Mouse (Mus musculus) hindbrain, embryonic 11.5 days (tissue): ENCODE measurements around the gene Grin2a. TPM values are rescaled to one million over a fixed set of nuclear protein-coding genes. Genes with fewer than 3 reads are reported as not detected.

Experiments
- ATAC-seq: fragments of 200-750 bp; cut with Nextera tagmentation; 2 replicates; pipeline ENCODE4 v1.8.0; 2017; ENCODE audit warnings: mild to moderate bottlenecking, moderate TSS enrichment, moderate library complexity; ENCODE audit not compliant: low FRiP score
- DNase-seq: peaks from one replicate; pipeline ENCODE4 v3.0.0-alpha.2; 2015; ENCODE audit warnings: low spot score
- H3K27ac ChIP-seq: fragments of 300-500 bp; sonication (generic); 2 replicates; pipeline ENCODE4 v1.5.1; 2014; ENCODE audit warnings: mild to moderate bottlenecking, low read depth, low read length
- H3K27me3 ChIP-seq: fragments of 300-500 bp; sonication (generic); 2 replicates; pipeline ENCODE4 v1.6.1; 2014; ENCODE audit warnings: mild to moderate bottlenecking, low read length, moderate library complexity, mixed read lengths; ENCODE audit not compliant: control insufficient read depth, insufficient read depth
- H3K36me3 ChIP-seq: fragments of 300-500 bp; sonication (generic); 2 replicates; pipeline ENCODE4 v1.6.1; 2014; ENCODE audit warnings: mild to moderate bottlenecking, low read length, moderate library complexity, mixed read lengths; ENCODE audit not compliant: control insufficient read depth, insufficient read depth
- H3K4me1 ChIP-seq: fragments of 300-500 bp; sonication (generic); replicated peaks from 2 replicates; pipeline ENCODE4 v1.6.1; 2014; ENCODE audit warnings: low read length, mixed read lengths; ENCODE audit not compliant: control insufficient read depth, insufficient read depth
- H3K4me2 ChIP-seq: fragments of 300-500 bp; sonication (generic); replicated peaks from 2 replicates; pipeline ENCODE4 v1.6.1; 2014; ENCODE audit warnings: mild to moderate bottlenecking, low read depth, low read length
- H3K4me3 ChIP-seq: fragments of 300-500 bp; sonication (generic); 2 replicates; pipeline ENCODE4 v1.5.1; 2014; ENCODE audit warnings: low read depth, low read length
- H3K9ac ChIP-seq: fragments of 300-500 bp; sonication (generic); 2 replicates; pipeline ENCODE4 v1.6.1; 2014; ENCODE audit warnings: low read depth, low read length
- H3K9me3 ChIP-seq: fragments of 300-500 bp; sonication (generic); 2 replicates; pipeline ENCODE4 v1.6.1; 2016; ENCODE audit warnings: low read length; ENCODE audit not compliant: control insufficient read depth
- WGBS: fragments of 180-500 bp; shearing (Covaris S2); extraction: QIAGEN DNeasy Blood & Tissue Kit; methylation state at CpG from one replicate; pipeline ENCODE4 v1.1.7; 2014; 5-methylcytosine and 5-hydroxymethylcytosine counted together
- polyA plus RNA-seq: library from polyadenylated mRNA; unstranded; fragments of >200 nt; fragmentation: Nextera tagmentation; extraction: Ambion mirVana; gene quantifications from 2 replicates; pipeline ENCODE4 v1.2.1, GENCODE M21; 2014

Gene Grin2a
- polyA plus RNA-seq, 1 experiment from 2014 or later, result 1.5 TPM

DNA sequence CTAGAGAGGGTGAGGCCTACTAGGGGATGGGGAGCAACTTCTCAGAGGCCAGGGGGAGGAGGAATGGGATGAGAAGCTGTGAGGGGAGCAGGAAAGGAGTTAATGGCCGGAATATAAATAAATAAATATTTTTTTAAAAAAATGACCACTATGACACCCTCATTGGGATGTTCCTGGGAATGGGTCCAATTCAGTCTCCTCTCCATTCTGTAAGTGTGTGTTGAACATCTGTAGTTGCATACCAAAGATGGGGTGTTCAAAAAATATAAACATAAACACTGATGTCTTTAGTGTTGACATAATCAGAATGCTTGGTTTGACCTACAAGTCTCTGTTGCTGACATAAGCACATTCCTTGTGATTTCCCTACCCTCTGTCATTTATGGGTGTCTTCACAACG is 298.2 kb downstream of the Grin2a start:
- Histone ChIP-seq H3K27me3 (no peaks in the 10 kb centered on the region), H3K36me3 (no peaks in the 10 kb centered on the region), H3K9ac (no peak overlapping the region), H3K9me3 (no peaks in the 10 kb centered on the region), H3K27ac (no peak overlapping the region), H3K4me3 (no peak overlapping the region), H3K4me2 (no peak overlapping the region), H3K4me1 (no peaks in the 10 kb centered on the region)
- ATAC-seq, result no peak
- DNase-seq, result no peak
- WGBS, result 79% methylated on average over 2 of the region's 2 CpGs

DNA sequence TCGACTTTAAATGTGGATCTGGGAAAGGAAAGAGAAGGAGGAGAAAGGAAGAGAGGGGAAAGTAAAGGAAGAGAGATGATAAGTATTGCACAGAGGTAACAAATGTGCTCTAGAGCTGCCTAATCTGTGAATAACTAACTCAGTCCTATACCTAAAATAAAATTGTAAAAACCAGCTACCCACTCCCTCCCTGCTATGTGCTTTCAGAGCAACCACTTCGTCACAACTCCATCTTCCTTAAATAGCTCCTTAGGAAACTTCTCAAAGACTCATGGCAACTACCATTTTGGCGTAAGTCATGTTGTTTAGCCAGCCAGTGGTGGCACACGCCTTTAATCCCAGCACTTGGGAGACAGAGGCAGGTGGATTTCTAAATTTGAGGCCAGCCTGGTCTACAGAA is 301.3 kb downstream of the Grin2a start:
- no peak for ATAC-seq
- Histone ChIP-seq H3K4me1 (no peaks in the 10 kb centered on the region), H3K27me3 (no peaks in the 10 kb centered on the region), H3K36me3 (no peaks in the 10 kb centered on the region), H3K4me2 (no peak overlapping the region), H3K9me3 (no peaks in the 10 kb centered on the region), H3K4me3 (no peak overlapping the region), H3K9ac (no peak overlapping the region), H3K27ac (no peak overlapping the region)
- no peak for DNase-seq
- 77% methylated on average over 4 of the region's 4 CpGs for WGBS

DNA sequence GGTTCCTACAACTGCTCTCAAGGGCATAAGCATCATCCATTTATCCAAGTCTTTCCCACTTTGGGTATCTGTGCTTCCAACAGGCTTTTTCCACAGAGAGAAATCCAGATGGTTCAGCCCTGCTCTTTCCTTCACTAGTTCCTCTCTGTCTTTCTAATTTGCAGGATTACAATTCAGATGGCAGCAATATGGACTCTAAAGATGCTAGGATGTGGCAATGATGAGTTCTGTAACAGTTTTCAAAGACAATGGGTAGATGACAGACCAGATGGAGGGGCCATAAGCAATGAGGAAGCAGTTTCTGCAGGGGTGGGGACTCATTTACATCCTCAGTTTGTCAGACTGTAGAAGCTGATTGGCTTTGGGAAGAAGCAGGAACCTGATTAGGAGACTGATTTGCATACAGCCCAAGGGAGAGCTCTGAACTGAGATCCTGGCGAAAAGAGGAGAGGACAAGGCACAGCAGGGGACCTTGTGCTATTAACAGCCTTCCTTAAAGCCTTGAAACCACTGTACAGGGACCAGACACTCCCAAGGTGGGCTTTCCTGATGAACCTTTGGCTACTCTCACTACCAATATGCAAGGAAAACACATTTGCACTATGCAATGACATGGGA is 306.7 kb downstream of the Grin2a start:
- H3K4me3 ChIP-seq, result no peak overlapping the region
- H3K9ac ChIP-seq, result no peak overlapping the region
- no peaks in the 10 kb centered on the region for H3K27me3 ChIP-seq
- no peak for ATAC-seq
- H3K27ac ChIP-seq, result no peak overlapping the region
- H3K9me3 ChIP-seq, result no peaks in the 10 kb centered on the region
- 25% methylated on average over 1 of the region's 1 CpGs for WGBS
- no peak overlapping the region for H3K4me2 ChIP-seq
- no peak for DNase-seq
- H3K36me3 ChIP-seq, result no peaks in the 10 kb centered on the region
- no peaks in the 10 kb centered on the region for H3K4me1 ChIP-seq

DNA sequence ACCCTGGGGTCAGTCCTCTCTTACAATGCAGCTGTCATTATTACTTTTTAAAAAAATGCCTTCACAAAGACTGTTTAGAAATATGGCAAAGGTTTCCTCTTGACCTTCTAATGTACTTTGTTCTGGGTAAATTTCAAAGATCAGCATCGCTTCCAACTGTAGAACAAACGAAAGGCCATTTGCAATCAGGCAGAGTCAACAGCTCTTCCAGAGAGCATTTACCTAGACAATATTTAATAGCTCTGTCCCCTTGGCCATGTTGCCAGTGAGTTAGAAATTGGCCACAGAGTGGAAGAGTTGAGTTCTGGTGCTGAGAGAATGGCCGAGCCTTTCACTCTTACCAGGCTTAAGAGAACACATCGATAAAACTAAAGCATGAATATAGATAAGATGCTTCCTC is 314.8 kb downstream of the Grin2a start:
- Histone ChIP-seq H3K9me3 (no peaks in the 10 kb centered on the region), H3K27ac (no peak overlapping the region), H3K4me1 (no peaks in the 10 kb centered on the region), H3K4me3 (no peak overlapping the region), H3K9ac (no peak overlapping the region), H3K4me2 (no peak overlapping the region), H3K36me3 (no peaks in the 10 kb centered on the region), H3K27me3 (no peaks in the 10 kb centered on the region)
- ATAC-seq (no peak), DNase-seq (no peak)
- 88% methylated on average over 4 of the region's 4 CpGs for WGBS

DNA sequence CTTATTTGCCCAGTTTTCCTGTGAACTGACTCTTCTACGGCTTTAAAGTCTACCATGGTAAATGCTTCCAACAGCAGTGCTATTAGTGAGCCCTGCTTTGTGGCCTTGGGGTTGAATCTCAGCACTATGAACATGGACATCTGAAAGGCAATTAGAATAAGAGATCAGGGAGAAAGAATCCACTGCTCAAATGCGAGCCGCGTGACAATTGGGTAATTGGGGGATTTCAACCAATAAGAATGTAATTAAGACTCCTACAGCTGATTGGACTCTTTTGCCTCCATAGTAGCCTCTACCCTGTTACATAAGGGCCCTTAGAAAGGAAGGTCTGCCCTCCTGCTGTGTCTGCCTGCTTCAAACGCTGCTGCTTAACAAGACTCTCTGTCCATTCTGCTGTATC is 315.4 kb downstream of the Grin2a start:
- DNase-seq (no peak), ATAC-seq (no peak)
- no peaks in the 10 kb centered on the region for H3K4me1 ChIP-seq
- H3K4me3 ChIP-seq, result no peak overlapping the region
- H3K9me3 ChIP-seq, result no peaks in the 10 kb centered on the region
- no peak overlapping the region for H3K4me2 ChIP-seq
- H3K27ac ChIP-seq, result no peak overlapping the region
- H3K36me3 ChIP-seq, result no peaks in the 10 kb centered on the region
- WGBS, result 62% methylated on average over 5 of the region's 5 CpGs
- H3K27me3 ChIP-seq, result no peaks in the 10 kb centered on the region
- no peak overlapping the region for H3K9ac ChIP-seq

DNA sequence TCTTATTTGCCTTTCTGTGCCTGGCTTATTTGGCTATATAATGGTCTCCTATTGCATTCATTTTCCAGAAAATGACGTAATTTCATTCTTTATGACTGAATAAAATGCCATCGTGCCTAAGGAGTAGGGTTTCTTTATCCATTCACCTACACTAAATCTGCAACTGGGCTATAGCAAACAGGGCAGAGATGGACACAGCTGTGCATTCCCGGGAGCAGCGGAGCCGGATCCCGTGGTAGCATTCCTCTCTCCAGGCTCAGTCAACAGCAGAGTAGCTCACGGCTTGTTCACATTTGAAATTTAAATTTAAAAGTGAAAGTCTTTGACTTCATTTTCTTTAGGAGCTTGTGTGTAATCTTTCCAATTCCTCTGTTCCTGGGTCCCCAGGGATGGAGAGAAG is 316.6 kb downstream of the Grin2a start:
- ATAC-seq (no peak), DNase-seq (no peak)
- no peaks in the 10 kb centered on the region for H3K36me3 ChIP-seq
- H3K4me1 ChIP-seq, result no peaks in the 10 kb centered on the region
- no peaks in the 10 kb centered on the region for H3K27me3 ChIP-seq
- H3K9me3 ChIP-seq, result no peaks in the 10 kb centered on the region
- WGBS, result 64% methylated on average over 7 of the region's 7 CpGs
- H3K4me2 ChIP-seq, result no peak overlapping the region
- H3K9ac ChIP-seq, result no peak overlapping the region
- no peak overlapping the region for H3K27ac ChIP-seq
- no peak overlapping the region for H3K4me3 ChIP-seq

DNA sequence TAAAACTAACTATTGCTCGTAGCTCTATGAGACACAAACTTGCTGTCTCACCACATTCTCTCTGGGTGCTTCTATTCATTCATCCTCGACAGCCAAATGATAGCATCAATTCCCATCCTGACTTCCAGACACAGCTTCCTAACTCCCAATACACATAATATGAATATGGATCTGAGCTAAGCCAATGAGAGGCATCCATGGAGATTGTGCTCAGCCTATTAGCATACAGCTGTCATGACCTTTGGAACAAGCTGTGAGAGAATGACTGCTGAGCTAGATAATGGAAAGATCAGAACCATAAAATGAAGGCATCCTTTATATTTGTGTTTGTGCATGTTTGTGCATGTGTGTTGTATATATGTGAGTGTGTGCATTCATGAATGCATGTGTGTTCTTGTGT is 323.0 kb downstream of the Grin2a start:
- H3K4me2 ChIP-seq, result no peak overlapping the region
- ATAC-seq (peak; percentile 91), DNase-seq (peak; percentile 27)
- no peaks in the 10 kb centered on the region for H3K9me3 ChIP-seq
- no peaks in the 10 kb centered on the region for H3K36me3 ChIP-seq
- H3K4me3 ChIP-seq, result no peak overlapping the region
- H3K9ac ChIP-seq, result no peak overlapping the region
- WGBS, result 44% methylated on average over 2 of the region's 2 CpGs
- no peak overlapping the region for H3K27ac ChIP-seq
- no peaks in the 10 kb centered on the region for H3K27me3 ChIP-seq
- H3K4me1 ChIP-seq, result no peaks in the 10 kb centered on the region

DNA sequence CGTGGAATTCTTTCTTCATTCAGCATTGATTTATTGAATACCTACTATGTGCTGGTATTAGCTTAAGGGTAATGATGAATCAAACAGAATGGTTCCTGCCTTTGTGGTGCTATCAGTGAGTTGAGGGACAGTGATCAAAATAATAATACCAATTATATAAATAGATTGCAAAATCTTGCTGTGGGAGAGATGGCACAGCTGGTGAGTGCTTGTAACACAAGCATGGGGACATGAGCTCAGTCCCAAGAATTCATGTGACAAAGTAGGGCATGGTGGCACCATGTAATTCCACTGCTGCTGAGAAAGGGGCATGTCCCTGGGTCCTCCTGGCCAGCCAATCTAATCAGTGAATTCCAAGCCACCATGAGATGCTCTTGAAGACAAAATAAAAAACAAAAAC is 324.1 kb downstream of the Grin2a start:
- Histone ChIP-seq H3K36me3 (no peaks in the 10 kb centered on the region), H3K4me1 (no peaks in the 10 kb centered on the region), H3K27me3 (no peaks in the 10 kb centered on the region), H3K4me3 (no peak overlapping the region), H3K27ac (no peak overlapping the region), H3K9ac (no peak overlapping the region), H3K4me2 (no peak overlapping the region), H3K9me3 (no peaks in the 10 kb centered on the region)
- DNase-seq (no peak), ATAC-seq (no peak)
- 94% methylated on average over 1 of the region's 1 CpGs for WGBS

DNA sequence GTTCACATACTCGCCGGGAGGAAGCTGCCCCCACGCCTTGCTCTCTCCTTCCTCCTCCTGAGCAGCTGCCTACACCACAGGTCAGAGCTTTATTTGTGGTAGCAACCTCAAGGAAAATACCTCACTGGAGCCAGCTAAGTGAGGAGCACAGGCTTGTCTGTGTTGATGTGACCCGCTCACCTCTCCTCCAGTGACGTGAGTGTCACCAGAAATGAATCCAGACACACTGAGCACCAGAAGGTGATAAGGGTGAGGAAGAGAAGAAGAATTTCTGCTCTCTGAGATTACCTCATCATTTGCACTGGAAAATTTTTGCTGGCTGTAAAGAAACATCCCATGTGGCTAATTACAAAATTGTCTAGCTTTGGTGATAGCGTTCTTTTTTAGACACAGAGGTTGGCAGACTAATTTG is 324.6 kb downstream of the Grin2a start:
- WGBS, result 83% methylated on average over 6 of the region's 6 CpGs

More for the DNA sequence above, 324.6 kb downstream of the Grin2a start:
- H3K36me3 ChIP-seq, result no peaks in the 10 kb centered on the region
- H3K4me2 ChIP-seq, result no peak overlapping the region
- H3K27me3 ChIP-seq, result no peaks in the 10 kb centered on the region
- ATAC-seq, result no peak
- no peak overlapping the region for H3K27ac ChIP-seq
- H3K9me3 ChIP-seq, result no peaks in the 10 kb centered on the region
- no peak overlapping the region for H3K9ac ChIP-seq
- H3K4me3 ChIP-seq, result no peak overlapping the region
- DNase-seq, result no peak
- no peaks in the 10 kb centered on the region for H3K4me1 ChIP-seq
